Mouse (Mus musculus) brain, embryonic 18.5 days (tissue): ENCODE data around the gene Spint2.

Experiments used
- DNase-seq: peaks from one replicate; pipeline ENCODE4 v3.0.0-alpha.2; 2012; ENCODE audit warnings: low read depth, low spot score

Spint2 gene

DNA sequence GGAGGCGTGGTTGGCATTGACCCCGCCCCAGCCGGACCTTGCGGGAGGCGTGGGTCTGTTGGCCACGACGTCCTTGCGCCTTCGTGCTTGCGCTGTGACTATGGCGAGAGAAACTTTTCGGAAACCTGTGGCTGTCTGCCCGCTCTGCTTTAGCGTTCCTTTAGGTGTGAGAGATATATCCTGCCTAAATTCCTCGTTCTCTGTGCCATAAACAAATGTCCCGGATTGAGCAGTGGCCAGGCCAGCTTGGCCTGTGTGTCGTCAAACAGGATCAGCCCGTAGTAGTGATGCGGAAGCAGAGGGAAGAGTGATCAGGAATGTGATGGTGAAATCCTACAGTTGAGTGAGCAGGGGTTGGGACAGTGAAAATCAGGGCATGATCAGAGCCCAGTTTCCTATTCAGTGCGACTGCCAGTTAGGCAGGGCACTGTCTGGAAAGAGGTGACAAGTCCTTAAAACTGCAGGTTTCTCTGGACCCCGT lies 402 bp upstream of the Spint2 start:
- DNase-seq, result no peak

DNA sequence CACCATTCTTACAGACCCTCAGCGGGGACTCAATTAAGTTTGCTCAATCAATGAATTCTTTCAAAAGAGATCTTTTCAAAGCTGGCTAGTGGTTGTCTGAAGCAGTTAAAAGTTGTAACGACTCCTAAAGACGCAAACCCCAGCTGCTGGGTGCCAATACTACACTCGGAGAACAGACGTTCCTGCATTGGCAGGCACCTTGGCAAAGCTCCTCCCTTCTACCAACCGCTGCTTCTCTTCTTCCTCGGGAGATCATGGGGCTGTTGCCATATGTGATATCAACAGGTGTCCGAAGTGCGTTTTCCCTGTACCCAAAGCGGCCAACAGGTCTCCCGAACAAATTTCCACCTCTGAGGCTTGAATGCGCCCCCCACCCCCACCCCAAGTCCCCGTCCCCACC lies 911 bp downstream of the Spint2 start:
- no peak for DNase-seq

DNA sequence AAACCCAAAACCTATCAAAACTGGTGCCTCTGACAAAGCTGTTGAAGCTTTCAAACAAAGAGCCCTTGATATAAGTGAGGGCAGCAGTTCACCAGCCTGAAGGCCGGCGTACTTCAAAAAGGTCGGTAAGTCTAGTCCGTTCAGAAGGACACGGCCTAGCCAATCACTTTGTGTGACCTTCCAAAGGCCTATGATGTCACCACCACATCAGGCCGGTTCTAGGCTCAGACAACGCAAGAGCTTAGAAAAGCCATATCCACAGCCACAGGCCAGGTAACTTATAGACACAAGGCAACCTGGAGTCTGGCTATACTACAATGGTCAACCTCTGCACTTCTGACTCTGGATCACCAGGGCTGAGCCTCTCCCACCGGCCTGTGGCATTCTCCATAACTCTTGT lies 1.8 kb downstream of the Spint2 start:
- no peak for DNase-seq

DNA sequence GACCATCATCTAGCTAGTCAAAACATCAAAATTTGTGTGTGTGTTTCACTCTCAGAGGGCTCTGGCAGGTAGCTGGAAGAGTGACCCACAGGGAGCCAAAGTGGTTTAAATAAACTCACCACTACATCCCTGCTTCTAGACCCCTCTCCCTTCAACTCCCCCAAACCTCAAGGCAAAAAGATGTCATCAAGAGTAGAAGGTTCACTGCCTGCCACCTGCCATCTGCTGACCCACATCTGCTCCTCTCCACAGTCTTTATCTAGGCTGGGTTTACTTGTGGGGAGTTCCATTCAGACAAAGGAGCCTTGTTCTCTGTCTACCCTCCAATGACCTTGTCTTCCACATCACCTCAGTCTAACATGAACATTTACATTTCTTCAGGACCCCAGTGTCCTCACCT lies 2.5 kb downstream of the Spint2 start:
- DNase-seq, result no peak

DNA sequence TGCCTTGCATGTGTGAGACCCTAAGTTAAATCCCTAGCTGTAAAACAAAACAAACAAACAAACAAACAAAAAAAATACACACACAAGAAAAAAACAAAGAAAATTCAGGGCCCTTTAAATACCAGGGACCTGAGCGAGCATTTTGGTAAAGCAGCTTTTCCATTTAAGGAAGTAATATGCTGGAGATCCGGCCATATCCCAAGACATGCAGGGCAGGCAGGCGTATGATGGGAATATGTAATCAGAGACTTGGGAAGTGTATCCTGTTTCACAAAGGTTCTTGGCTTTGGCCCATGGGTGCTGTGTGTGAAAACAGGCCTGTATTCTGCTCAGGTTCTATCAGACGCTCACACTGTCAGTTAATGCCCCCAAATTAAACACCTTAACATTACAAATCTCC lies 4.2 kb downstream of the Spint2 start:
- no peak for DNase-seq

DNA sequence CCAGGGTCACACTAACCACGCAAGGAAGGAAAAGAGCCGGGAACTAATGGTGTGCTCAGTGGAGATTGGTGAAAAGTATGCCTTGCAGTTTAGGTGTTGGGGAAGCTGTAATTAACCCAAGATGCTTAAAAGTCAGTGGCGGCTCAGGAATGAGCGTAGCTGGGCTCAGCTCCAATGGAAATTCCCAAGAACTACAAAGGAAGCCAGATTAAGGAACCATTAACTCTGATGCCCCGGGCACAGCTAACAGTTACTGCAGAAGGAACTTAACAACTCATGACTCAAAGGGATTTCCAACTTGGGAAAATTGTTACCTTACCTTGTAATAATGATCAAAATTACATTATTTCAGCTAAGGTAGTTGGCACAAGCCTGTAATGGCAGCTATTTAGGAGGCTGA lies 5.0 kb downstream of the Spint2 start:
- DNase-seq, result no peak

DNA sequence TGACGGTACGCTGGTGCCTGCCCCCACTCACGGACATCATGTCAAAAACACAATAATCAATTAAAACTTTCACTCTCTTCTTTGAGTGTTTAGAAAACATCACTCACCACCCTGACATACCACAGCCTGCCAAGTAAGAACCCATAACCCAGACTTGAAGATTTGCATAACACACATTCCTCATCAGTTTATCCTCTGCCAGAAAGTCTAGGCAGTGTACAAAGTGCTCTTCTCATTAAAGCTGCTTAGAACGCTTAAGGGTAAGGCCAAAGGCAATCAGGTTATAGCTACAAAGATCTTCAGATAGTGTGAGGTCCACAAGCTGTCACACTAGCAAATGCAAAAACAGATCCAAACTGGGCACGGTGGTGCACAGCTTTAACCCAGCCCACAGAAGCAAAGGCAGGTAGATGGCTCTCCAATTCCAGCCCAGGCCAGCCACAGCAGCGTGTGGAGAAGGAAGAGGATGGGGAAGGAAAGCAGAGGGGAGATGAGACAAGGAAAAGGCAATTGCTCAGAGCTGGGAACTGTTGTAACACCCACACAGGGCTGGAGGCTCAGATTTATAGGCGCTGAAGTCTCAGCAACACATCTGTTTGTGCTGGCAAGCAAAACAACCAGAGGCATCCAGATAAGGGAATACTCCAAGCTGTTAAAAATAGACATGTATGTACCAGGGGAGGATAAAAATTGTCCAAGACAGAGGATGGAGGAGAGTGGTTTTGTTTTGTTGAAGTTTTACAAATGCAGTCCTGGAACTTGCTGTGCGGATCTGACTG lies 9.8 kb downstream of the Spint2 start:
- DNase-seq, result no peak

- DNase-seq, result no peak
Measured at GRCm38 (mm10) chr7:29270445-29270844, 11.3 kb downstream of the Spint2 start.

- DNase-seq, result no peak
Measured at GRCm38 (mm10) chr7:29266931-29267330, 14.8 kb downstream of the Spint2 start.

DNA sequence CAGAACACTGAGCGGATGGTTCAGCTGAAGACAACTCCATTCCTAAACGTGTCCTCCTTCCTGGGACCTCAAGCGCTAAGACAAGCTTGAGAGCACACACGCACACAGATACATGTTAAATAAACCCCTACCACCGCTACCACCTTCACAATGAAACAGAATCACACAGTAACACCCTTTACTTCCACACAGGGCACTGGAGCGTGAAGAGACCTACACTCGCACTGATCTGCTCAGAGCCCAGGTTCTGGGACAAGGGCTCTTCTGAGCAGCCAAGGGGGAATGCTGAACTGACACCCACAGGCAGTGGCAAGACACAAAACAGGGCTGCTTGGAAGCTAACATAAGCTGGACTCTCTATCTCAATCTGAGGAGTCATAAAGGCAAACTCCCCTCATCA lies 16.1 kb downstream of the Spint2 start:
- no peak for DNase-seq

DNA sequence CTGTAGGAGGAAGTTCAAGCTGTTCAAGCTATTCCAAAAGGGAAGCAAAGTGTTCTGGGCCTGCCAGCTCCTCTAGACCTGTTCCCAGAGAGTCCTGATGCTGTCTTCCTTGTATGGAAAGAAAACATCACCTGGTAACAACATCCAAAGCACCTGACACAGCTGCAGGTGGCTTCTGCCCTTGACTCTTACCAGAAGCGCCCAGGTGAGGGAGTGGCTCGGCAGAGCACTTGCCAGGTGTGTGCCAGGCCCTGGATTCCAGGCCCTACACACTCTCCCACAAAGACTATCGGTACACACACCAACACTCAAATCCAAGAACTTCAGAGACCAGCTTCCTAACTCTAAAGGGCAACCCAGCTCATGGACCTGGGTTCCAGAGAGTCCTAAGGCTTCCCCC lies 17.9 kb downstream of the Spint2 start:
- DNase-seq, result no peak

DNA sequence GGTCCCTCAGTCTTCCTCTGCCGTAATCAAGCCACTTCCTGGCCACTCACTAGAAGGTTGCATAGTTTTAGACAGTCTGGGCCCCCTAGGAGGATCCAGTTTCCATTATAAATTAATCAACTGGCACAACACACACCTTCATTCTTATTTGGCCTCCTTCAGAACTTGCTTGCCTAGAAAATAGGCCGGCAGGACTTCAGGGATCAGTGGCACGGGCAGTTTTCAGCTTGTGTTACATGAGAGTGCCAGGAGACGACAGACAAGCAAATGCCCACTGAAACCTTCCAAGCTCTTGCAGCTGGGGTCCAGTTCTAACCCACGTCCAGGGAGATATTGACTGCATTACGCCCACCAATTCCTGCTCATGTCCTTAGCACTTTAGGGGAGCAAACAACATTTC lies 19.6 kb downstream of the Spint2 start:
- DNase-seq, result no peak

- no peak for DNase-seq
Measured at GRCm38 (mm10) chr7:29259781-29260730, 21.7 kb downstream of the Spint2 start.

DNA sequence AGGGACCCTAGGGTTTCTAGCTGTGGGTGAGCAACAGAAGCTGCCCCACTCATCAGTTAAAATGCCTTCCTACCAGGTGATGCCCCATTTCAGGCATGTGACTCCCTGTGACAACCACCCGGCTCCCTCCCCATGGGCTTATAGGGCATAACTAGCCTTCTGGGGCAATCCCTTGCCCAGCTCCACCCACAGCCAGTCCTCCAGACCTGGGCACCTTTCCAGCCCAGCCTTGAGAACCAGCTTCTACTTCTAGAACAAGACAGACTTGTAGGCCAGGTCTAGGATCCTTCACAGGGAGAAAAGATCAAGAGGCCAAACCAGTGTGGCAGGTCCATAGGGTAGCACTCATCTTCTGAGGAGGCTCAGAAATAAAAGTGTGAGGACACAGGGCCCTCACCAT lies 24.3 kb downstream of the Spint2 start:
- DNase-seq, result no peak

- no peak for DNase-seq
Measured at GRCm38 (mm10) chr7:29255875-29256274, 25.8 kb downstream of the Spint2 start.

GRCm38 (mm10) chr7:29253842-29254241 lies 27.9 kb downstream of the Spint2 start:
- no peak for DNase-seq

GRCm38 (mm10) chr7:29251166-29251565 lies 30.5 kb downstream of the Spint2 start:
- DNase-seq, result no peak

DNA sequence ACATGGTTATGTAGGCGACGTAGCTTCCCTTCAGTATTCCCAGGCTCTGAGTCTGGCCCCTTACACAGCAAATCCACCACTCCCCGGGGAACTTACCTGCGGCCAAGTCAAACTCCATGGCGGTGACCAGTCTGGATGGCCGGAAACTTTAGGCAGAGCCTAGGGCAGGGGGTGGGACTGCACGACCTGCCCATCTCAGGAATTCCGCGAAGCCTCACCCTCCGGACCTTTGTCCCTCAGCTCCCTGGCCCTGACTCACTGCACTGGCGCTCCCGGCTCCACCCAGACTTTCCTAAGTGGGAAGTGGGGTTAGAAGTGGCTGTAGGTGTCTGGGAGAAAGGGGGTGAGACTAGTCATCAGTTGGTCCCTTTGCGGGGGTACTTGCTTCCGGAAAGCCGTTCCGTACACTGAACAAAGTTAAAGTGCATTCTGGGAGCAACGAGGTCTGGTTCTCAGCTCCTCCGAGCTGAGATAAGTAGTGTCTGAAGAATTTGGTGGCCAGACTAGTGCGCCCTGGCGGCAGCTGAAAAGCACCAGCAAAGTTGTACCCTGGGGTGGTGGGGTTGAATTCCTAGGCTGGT lies 33.4 kb downstream of the Spint2 start, which contains the start of gene 2200002D01Rik:
Gene 2200002D01Rik, minus strand, starts transcription at position 206 of the 581 bp plus-strand sequence.
- no peak for DNase-seq

GRCm38 (mm10) chr7:29247706-29248105 lies 34.0 kb downstream of the Spint2 start:
- DNase-seq, result no peak

DNA sequence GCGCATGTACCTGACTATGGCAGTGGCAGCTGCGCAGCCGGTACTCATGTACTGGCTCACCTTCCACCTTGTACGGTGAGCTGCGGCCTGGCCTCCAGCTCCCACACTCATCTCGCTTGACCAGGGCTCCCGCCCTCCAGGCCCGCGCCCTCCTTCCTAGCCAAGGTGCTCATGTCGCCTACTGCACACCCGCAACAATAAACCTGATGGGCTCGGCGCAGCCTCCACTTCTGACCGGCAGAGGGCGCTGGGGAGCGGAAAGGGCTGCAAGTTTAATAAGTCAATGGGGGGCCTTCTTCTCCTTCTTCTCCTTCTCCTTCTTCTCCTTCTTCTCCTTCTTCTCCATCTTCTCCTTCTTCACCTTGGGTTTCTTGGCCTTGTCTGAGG lies 34.4 kb downstream of the Spint2 start:
- DNase-seq, result no peak

DNA sequence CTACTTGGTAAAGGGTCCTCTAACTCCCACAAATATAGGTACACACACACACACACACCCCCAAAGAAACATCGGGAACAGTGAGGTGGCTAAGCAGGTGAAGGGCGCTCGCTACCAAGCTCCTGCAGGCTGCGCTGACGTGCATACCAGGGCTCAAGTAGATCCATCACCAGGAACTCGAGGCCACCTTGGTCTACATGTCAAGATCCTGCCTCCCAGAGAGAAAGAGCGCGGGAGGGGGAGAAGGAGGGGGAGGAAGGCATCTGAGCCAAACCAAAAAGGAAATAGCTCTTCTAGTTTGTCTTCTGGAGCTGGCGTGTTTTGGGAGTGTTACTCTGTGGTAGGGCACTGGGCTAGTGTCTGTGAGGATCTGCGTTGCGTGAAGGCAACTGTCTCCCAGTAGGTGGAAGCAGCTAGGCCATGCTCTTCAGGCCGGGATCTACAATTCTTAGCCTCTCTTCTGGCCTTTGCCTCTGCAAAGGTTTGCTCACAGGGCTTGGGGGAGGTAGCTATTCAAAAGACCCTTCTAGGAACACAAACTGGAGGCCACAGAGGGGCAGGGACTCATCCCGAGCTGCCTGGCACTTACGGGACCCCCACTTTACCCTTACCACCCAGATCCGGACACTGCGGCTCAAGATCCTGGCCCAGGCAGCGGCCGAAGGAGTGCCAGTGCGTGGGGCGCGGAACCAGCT lies 34.9 kb downstream of the Spint2 start:
- no peak for DNase-seq

DNA sequence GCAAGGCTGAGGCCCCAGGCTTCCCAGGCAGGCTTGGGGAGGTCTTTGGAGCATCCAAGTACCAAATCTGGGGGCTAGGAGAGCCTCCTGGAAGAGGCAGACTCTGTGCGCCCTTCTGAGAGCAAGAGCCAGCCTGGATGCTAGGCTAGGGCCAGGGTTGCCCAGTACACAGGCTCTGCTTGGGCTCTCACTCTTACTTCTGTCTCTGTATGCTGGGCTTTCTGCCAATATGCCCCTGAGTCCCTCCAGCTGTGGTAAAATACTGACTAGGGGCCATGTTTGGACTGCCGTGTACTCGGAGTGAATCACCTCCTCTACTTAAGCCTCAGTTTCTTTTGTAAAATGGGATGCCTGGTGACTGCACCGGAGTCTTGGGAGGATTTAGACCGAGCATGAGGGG lies 35.7 kb downstream of the Spint2 start:
- DNase-seq, result no peak
